Mouse (Mus musculus): ENCODE data around the gene Hist1h2be.

Hist1h2be gene

GRCm38 (mm10) chr13:23620733-23621531, at the start of gene Hist1h2be:
TSS of gene Hist1h2be (minus strand) at chr13:23621124.
- peak in 1 of 2 experiments; percentile 37 for DNase-seq (ENCODE audit: low spot score in 2 of 2)

- DNase-seq (ENCODE audit: low spot score in 2 of 2), result no peak
Observed at GRCm38 (mm10) chr13:23662536-23662935, 41.6 kb upstream of the Hist1h2be start.

GRCm38 (mm10) chr13:23659636-23660366, 38.9 kb upstream of the Hist1h2be start:
- DNase-seq (ENCODE audit: low spot score in 2 of 2), result no peak

- no peak for DNase-seq (ENCODE audit: low spot score in 2 of 2)
Observed at GRCm38 (mm10) chr13:23630653-23631052, 9.7 kb upstream of the Hist1h2be start.

GRCm38 (mm10) chr13:23622861-23623450, 2.0 kb upstream of the Hist1h2be start:
- no peak for DNase-seq (ENCODE audit: low spot score in 2 of 2)

GRCm38 (mm10) chr13:23622175-23622671, 1.3 kb upstream of the Hist1h2be start, which contains the start of gene Hist1h1e:
TSS of gene Hist1h1e (minus strand) at chr13:23622558.
- peak; percentile 86 to 91 for DNase-seq (ENCODE audit: low spot score in 2 of 2)

- DNase-seq (ENCODE audit: low spot score in 2 of 2), result peak; percentile 65 to 71
Observed at GRCm38 (mm10) chr13:23621532-23622174, 729 bp upstream of the Hist1h2be start.

GRCm38 (mm10) chr13:23620056-23620732, 730 bp downstream of the Hist1h2be start:
- no peak for DNase-seq (ENCODE audit: low spot score in 2 of 2)

- no peak for DNase-seq (ENCODE audit: low spot score in 2 of 2)
Observed at GRCm38 (mm10) chr13:23611638-23612037, 9.3 kb downstream of the Hist1h2be start.

- DNase-seq (ENCODE audit: low spot score in 2 of 2), result no peak
Observed at GRCm38 (mm10) chr13:23610393-23610792, 10.5 kb downstream of the Hist1h2be start.

GRCm38 (mm10) chr13:23609844-23610243, 11.1 kb downstream of the Hist1h2be start:
- DNase-seq (ENCODE audit: low spot score in 2 of 2), result no peak

GRCm38 (mm10) chr13:23609209-23609608, 11.7 kb downstream of the Hist1h2be start:
- no peak for DNase-seq (ENCODE audit: low spot score in 2 of 2)

- DNase-seq (ENCODE audit: low spot score in 2 of 2), result no peak
Observed at GRCm38 (mm10) chr13:23605052-23605451, 15.9 kb downstream of the Hist1h2be start.

- no peak for DNase-seq (ENCODE audit: low spot score in 2 of 2)
Observed at GRCm38 (mm10) chr13:23604452-23604851, 16.5 kb downstream of the Hist1h2be start.

- no peak for DNase-seq (ENCODE audit: low spot score in 2 of 2)
Observed at GRCm38 (mm10) chr13:23603182-23603699, 17.7 kb downstream of the Hist1h2be start.

- peak; percentile 56 to 82 for DNase-seq (ENCODE audit: low spot score in 2 of 2)
Observed at GRCm38 (mm10) chr13:23597957-23598356, 23.0 kb downstream of the Hist1h2be start.

GRCm38 (mm10) chr13:23595622-23596372, 25.1 kb downstream of the Hist1h2be start:
- DNase-seq (ENCODE audit: low spot score in 2 of 2), result no peak

GRCm38 (mm10) chr13:23595185-23595584, 25.7 kb downstream of the Hist1h2be start:
- DNase-seq (ENCODE audit: low spot score in 2 of 2), result no peak

GRCm38 (mm10) chr13:23593051-23593770, 27.7 kb downstream of the Hist1h2be start:
- no peak for DNase-seq (ENCODE audit: low spot score in 2 of 2)

Data from urinary bladder, postnatal 4 days (tissue).